Mouse (Mus musculus): ENCODE data around the gene Cfap45. TPM values are rescaled to one million over a fixed set of nuclear protein-coding genes. Genes with fewer than 3 reads are reported as not detected.

Gene Cfap45
- polyA plus RNA-seq, 1 experiment from 2014 or later = 2.6 TPM

DNA sequence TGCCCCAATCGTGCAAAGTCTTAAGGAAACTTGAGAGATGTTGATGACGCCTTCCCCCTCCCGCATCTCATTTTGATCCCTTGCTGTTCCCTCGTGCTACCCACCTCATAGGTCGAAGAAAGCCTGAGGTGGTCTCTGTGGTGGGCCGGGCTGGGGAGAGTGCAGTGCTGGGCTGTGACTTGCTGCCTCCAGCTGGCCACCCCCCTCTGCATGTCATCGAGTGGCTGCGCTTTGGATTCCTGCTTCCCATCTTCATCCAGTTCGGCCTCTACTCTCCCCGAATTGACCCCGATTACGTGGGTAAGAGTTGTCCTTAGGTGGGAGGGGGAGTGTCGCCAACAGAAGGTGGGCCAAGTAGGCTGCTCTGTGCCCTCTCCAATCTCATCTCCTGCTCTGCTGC is 35.9 kb upstream of the Cfap45 start:
- ATAC-seq (ENCODE audit: low FRiP score) = no peak
- 49% methylated on average over 13 of the region's 13 CpGs for WGBS
- Histone ChIP-seq H3K27me3 (peaks cover 12% of the 10 kb centered on the region; the same call in 1 of the 2 replicates), H3K4me3 (replicated peaks) (peak overlapping the region; percentile 61), H3K4me1 (peaks cover 68% of the 10 kb centered on the region), H3K9me3 (no peaks in the 10 kb centered on the region), H3K27ac (peak overlapping the region; percentile 14; the same call in 1 of the 2 replicates), H3K4me2 (peak overlapping the region; percentile 91), H3K36me3 (replicated peaks) (peaks cover 24% of the 10 kb centered on the region; the same call in 1 of the 2 replicates), H3K9ac (peak overlapping the region; percentile 80)

DNA sequence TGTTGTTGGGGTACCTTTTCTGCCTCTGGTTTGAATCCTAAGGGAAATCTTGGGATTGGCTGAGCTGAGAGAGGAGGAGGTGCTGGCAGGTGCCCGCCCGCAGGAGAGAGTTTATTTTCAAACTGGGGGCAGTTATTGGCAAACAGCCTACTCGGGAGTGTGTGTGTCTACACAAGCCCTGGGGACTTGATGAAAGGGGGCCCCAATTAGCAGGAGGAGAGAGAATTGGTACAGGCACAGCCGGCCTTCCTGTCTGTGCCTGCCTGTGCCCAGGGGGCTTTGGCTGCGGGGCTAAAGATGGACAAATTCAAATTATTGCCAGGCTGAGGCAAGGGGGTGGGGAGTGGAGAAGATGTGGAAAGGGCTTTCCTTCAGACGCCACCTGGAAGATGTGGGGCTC is 34.8 kb upstream of the Cfap45 start:
- peak; percentile 28; the same call in 1 of the 2 replicates for ATAC-seq (ENCODE audit: low FRiP score)
- Histone ChIP-seq H3K4me2 (peak overlapping the region; percentile 91), H3K27me3 (peaks cover 6% of the 10 kb centered on the region; the same call in 1 of the 2 replicates), H3K9me3 (no peaks in the 10 kb centered on the region), H3K27ac (peak overlapping the region; percentile 82), H3K36me3 (replicated peaks) (peaks cover 27% of the 10 kb centered on the region; the same call in 1 of the 2 replicates), H3K9ac (peak overlapping the region; percentile 54), H3K4me1 (peaks cover 74% of the 10 kb centered on the region), H3K4me3 (replicated peaks) (peak overlapping the region; percentile 61)
- 6% methylated on average over 6 of the region's 6 CpGs for WGBS

DNA sequence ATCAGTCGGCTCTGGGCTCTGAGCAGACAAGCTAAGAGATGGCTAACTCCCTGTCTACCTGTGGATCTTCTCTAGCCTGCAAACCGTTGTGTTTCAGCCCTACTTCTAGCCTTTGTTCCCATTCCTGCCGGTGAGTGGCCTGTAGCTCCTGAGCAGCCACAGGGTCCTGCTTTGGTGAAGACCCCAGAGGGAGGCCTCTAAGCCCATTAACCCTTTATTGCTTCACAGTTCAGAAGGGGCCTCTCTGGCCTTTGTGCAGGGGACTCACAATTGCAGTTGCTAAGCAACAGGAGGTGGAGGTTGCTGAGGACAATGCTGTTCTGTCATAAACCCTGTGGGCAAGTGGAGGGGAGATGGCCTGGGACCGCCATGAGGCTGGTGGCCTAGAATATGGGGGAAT is 34.4 kb upstream of the Cfap45 start:
- peak; percentile 2; the same call in 1 of the 2 replicates for ATAC-seq (ENCODE audit: low FRiP score)
- peak overlapping the region; percentile 54 for H3K9ac ChIP-seq
- peaks cover 1% of the 10 kb centered on the region; the same call in 1 of the 2 replicates for H3K27me3 ChIP-seq
- H3K4me2 ChIP-seq = peak overlapping the region; percentile 91
- peaks cover 30% of the 10 kb centered on the region for H3K36me3 ChIP-seq (replicated peaks)
- 3% methylated on average over 4 of the region's 4 CpGs for WGBS
- H3K9me3 ChIP-seq = no peaks in the 10 kb centered on the region
- peaks cover 72% of the 10 kb centered on the region for H3K4me1 ChIP-seq
- H3K27ac ChIP-seq = peak overlapping the region; percentile 82
- H3K4me3 ChIP-seq (replicated peaks) = peak overlapping the region; percentile 61

DNA sequence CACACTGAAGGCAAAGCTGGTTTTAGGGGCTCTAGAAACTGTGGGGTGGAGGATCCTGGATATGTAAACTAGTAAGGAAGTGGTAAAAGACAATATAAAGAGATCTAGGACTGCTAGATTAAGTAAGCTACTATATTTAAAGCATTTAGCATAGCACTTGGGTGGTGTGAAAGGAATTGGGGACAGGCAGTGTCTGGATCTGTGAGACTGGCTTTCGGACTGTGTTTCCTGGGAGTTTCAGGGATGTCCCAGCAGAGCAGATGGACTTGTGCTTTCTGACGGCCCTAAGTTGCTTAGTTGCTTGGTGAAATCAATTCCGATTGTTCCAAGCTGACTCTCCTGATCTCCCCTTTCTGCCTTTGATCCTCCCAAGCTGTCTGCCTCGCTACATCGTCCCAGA is 34.0 kb upstream of the Cfap45 start:
- Histone ChIP-seq H3K9ac (peak overlapping the region; percentile 54), H3K4me1 (peaks cover 68% of the 10 kb centered on the region), H3K4me2 (peak overlapping the region; percentile 91), H3K9me3 (no peaks in the 10 kb centered on the region), H3K27me3 (no peaks in the 10 kb centered on the region), H3K36me3 (replicated peaks) (peaks cover 34% of the 10 kb centered on the region), H3K27ac (peak overlapping the region; percentile 82), H3K4me3 (replicated peaks) (peak overlapping the region; percentile 61)
- WGBS = 18% methylated on average over 5 of the region's 5 CpGs
- ATAC-seq (ENCODE audit: low FRiP score) = no peak

DNA sequence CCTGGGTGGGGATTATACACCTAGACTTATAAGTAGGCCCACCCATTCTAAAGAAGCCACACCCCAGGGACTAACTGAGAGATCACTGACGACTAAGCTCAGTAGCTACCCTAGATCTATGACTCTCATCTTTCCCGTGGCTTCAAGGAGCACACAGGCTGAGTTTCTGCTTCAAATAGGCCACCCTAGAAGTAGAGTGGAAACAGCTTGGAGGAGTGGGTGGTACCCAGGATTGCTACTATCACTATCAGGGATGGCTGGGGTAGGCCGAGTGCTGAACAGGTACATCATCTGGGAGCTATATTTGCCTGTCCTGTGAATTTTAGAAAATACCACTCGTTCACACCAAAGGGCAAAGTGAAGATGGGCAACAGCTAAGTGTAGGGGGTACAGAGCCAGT is 32.7 kb upstream of the Cfap45 start:
- Histone ChIP-seq H3K27ac (no peak overlapping the region), H3K4me3 (replicated peaks) (no peak overlapping the region), H3K4me2 (no peak overlapping the region), H3K9me3 (no peaks in the 10 kb centered on the region), H3K27me3 (no peaks in the 10 kb centered on the region), H3K4me1 (peaks cover 67% of the 10 kb centered on the region), H3K36me3 (replicated peaks) (peaks cover 47% of the 10 kb centered on the region), H3K9ac (no peak overlapping the region)
- 82% methylated on average over 4 of the region's 4 CpGs for WGBS
- ATAC-seq (ENCODE audit: low FRiP score) = no peak

DNA sequence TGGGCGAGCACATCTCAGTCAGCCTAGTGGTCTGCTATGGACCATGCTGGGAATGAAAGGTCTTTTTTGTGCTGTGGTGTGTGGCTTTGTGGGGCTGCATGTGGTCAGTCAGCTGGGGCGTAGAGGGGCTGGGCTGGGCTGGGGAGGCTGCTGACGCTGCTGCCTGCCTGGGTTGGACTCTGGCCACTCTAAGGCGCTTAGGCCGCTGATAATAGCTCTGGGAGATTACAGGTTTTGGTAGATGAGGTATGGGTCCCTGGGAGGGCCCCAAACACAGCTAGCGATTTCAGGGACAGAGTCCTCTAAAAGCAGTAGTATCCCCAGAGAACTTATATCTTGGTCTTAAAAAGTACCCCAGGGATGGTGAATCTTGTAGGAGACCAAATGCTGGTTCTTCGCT is 31.8 kb upstream of the Cfap45 start:
- no peaks in the 10 kb centered on the region for H3K9me3 ChIP-seq
- H3K4me2 ChIP-seq = no peak overlapping the region
- no peak overlapping the region for H3K27ac ChIP-seq
- H3K27me3 ChIP-seq = no peaks in the 10 kb centered on the region
- WGBS = 78% methylated on average over 7 of the region's 7 CpGs
- peaks cover 56% of the 10 kb centered on the region for H3K36me3 ChIP-seq (replicated peaks)
- ATAC-seq (ENCODE audit: low FRiP score) = no peak
- H3K4me1 ChIP-seq = peaks cover 57% of the 10 kb centered on the region
- H3K4me3 ChIP-seq (replicated peaks) = no peak overlapping the region
- no peak overlapping the region for H3K9ac ChIP-seq

DNA sequence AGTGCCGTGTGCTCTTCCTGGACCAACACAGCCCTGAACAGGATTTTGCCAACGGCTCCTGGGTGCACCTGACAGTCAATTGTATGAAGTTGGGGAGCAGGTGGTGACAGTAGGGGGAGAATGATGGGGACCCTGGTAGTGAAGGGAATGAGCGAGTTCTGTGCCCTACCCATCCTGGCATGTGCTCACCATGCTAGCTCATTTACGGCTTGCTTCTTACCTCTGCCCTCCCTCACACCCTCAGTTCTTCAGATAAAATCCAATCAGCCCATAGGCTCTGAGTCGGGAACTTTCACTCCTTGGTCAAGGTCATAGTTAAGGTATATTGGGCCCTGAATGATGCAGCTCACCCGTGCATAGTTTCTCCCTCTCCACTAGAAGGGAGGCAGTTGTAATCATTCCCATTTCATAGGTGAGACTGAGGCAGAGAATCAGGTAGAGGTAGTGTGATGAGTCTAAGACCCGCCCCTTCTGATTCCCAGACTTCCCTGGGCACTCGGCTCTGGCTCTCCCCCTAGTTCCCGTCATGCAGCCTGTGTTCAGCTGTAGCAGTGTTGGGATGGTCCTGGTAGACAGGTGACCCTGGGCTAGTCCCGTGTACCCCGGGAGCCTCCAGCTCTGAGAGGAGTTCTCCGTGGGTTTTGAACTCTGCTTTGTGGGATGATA is 30.9 kb upstream of the Cfap45 start:
- Histone ChIP-seq H3K4me3 (replicated peaks) (no peak overlapping the region), H3K36me3 (replicated peaks) (peaks cover 65% of the 10 kb centered on the region), H3K9ac (no peak overlapping the region), H3K4me2 (peak overlapping the region; percentile 26), H3K27me3 (no peaks in the 10 kb centered on the region), H3K27ac (no peak overlapping the region), H3K9me3 (no peaks in the 10 kb centered on the region), H3K4me1 (peaks cover 48% of the 10 kb centered on the region)
- 59% methylated on average over 12 of the region's 12 CpGs for WGBS
- peak; percentile 33; the same call in 1 of the 2 replicates for ATAC-seq (ENCODE audit: low FRiP score)

DNA sequence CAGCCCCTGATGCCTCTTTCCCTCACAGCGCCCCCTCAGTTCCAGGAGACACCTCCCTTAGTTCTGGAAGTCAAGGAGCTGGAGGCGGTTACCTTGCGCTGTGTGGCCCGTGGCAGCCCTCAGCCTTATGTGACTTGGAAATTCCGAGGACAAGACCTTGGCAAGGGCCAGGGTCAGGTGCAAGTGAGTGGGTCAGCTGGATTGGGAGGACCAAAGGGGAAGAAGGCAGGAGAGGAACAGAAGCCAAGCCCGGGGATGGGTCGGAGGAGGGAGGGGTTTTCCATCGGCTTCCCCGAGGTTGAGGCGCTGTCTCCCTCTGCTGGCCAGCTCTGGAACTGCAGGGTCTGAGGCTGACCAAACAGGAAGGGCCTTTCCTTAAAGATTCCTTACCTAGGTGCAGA is 30.3 kb upstream of the Cfap45 start:
- Histone ChIP-seq H3K9ac (no peak overlapping the region), H3K4me3 (replicated peaks) (no peak overlapping the region), H3K4me1 (peaks cover 42% of the 10 kb centered on the region), H3K27ac (no peak overlapping the region), H3K27me3 (no peaks in the 10 kb centered on the region), H3K9me3 (no peaks in the 10 kb centered on the region), H3K36me3 (replicated peaks) (peaks cover 71% of the 10 kb centered on the region), H3K4me2 (peak overlapping the region; percentile 26)
- peak; percentile 33 for ATAC-seq (ENCODE audit: low FRiP score)
- WGBS = 10% methylated on average over 10 of the region's 10 CpGs

DNA sequence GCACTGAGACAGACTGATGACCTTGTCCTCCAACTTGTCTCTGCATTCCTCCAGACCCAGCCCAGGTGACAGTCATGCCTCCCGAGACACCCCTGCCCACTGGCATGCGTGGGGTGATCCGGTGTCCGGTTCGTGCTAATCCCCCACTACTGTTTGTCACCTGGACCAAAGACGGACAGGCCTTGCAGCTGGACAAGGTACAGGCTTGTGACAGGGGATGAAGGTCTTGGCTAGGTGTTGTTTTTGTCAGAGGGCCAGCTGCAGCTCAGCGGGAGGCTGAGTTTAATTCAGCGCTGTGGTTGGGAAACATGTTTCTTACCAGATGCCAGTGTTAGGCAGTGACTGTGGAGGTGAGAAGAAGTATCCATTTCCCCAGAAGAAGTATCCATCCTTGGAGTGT is 28.6 kb upstream of the Cfap45 start:
- no peak overlapping the region for H3K9ac ChIP-seq
- H3K9me3 ChIP-seq = no peaks in the 10 kb centered on the region
- ATAC-seq (ENCODE audit: low FRiP score) = no peak
- no peak overlapping the region for H3K4me2 ChIP-seq
- H3K27ac ChIP-seq = no peak overlapping the region
- 0 out of 2 replicates have a peak, but pooled peaks cover 1% of the 10 kb centered on the region for H3K27me3 ChIP-seq
- peaks cover 25% of the 10 kb centered on the region for H3K4me1 ChIP-seq
- 92% methylated on average over 8 of the region's 8 CpGs for WGBS
- peaks cover 84% of the 10 kb centered on the region for H3K36me3 ChIP-seq (replicated peaks)
- H3K4me3 ChIP-seq (replicated peaks) = no peak overlapping the region

DNA sequence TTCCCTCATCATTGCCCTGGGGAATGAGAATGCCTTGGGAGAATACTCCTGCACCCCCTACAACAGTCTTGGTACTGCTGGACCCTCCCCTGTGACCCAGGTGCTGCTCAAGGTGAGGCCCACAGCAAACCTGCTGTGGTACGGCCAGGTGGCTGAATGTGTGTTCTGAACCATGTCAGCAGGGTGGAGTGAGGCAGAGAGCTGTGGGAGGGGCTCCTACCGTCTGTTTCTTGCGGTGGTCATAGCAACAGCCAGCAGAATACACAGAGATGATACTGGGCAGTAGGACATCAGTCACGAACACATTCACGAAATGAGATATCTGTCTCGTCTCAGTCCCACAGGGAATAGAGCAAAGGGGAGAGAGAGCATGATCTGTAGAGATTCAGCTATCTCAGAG is 27.1 kb upstream of the Cfap45 start:
- H3K27me3 ChIP-seq = peaks cover 15% of the 10 kb centered on the region
- 80% methylated on average over 6 of the region's 6 CpGs for WGBS
- no peak overlapping the region for H3K4me3 ChIP-seq (replicated peaks)
- H3K27ac ChIP-seq = no peak overlapping the region
- no peaks in the 10 kb centered on the region for H3K9me3 ChIP-seq
- no peak overlapping the region for H3K9ac ChIP-seq
- no peak for ATAC-seq (ENCODE audit: low FRiP score)
- H3K36me3 ChIP-seq (replicated peaks) = peaks cover 87% of the 10 kb centered on the region
- peaks cover 10% of the 10 kb centered on the region for H3K4me1 ChIP-seq
- no peak overlapping the region for H3K4me2 ChIP-seq

DNA sequence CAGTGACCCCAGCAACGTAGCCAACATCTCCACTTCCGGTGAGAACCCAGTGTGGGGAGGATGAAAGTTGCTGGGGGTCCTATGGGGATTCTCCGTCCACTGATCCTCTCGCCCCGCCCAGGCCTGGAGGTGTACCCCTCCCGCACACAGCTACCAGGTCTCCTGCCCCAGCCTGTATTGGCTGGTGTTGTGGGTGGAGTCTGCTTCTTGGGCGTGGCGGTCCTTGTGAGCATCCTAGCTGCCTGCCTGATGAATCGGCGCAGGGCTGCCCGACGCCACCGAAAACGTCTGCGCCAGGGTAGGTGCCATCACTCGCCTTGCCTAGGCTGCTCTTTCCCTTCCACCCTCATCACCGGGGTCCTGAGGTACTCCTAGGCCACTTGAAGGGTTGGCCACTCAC is 24.6 kb upstream of the Cfap45 start:
- Histone ChIP-seq H3K4me2 (no peak overlapping the region), H3K4me3 (replicated peaks) (no peak overlapping the region), H3K27me3 (peaks cover 40% of the 10 kb centered on the region), H3K27ac (no peak overlapping the region), H3K4me1 (peaks cover 18% of the 10 kb centered on the region), H3K36me3 (replicated peaks) (peaks cover 81% of the 10 kb centered on the region), H3K9ac (no peak overlapping the region), H3K9me3 (no peaks in the 10 kb centered on the region)
- ATAC-seq (ENCODE audit: low FRiP score) = no peak
- 77% methylated on average over 17 of the region's 17 CpGs for WGBS

DNA sequence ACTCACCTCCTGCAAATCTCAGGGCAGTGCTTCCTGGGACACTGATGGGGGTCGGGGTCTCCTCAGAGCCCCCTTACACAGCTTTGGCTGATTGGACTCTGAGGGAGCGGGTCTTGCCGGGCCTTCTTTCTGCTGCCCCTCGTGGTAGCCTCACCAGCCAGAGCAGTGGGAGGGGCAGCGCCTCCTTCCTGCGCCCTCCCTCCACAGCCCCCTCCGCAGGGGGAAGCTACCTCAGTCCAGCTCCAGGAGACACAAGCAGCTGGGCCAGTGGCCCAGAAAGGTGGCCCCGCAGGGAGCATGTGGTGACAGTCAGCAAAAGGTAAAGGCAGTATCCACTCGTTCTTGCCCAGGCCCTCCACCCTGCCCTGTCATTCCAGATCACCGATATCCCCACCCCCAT is 23.2 kb upstream of the Cfap45 start:
- Histone ChIP-seq H3K9ac (no peak overlapping the region), H3K27ac (no peak overlapping the region), H3K4me3 (replicated peaks) (no peak overlapping the region), H3K36me3 (replicated peaks) (peaks cover 67% of the 10 kb centered on the region), H3K9me3 (no peaks in the 10 kb centered on the region), H3K4me2 (no peak overlapping the region), H3K4me1 (peaks cover 30% of the 10 kb centered on the region), H3K27me3 (peaks cover 53% of the 10 kb centered on the region)
- WGBS = 89% methylated on average over 10 of the region's 10 CpGs
- ATAC-seq (ENCODE audit: low FRiP score) = no peak
